Mouse (Mus musculus) limb, embryonic 14.5 days (tissue): ENCODE results near the gene U2af2. TPM values are rescaled to one million over a fixed set of nuclear protein-coding genes. Genes with fewer than 3 reads are reported as not detected.

ENCODE experiments used
- ATAC-seq: fragments of 200-750 bp; cut with Nextera tagmentation; 2 replicates; pipeline ENCODE4 v1.8.0; 2017; ENCODE audit warnings: low read depth, moderate number of reproducible peaks, moderate TSS enrichment; ENCODE audit not compliant: low FRiP score
- DNase-seq: peaks from one replicate; pipeline ENCODE4 v3.0.0-alpha.2; 2015; ENCODE audit warnings: low spot score
- H3K27ac ChIP-seq: fragments of 300-500 bp; sonication (generic); replicated peaks from 2 replicates; pipeline ENCODE4 v1.5.1; 2014; ENCODE audit warnings: low read depth, mild to moderate bottlenecking, low read length, moderate library complexity, mixed read lengths
- H3K27me3 ChIP-seq: fragments of 300-500 bp; sonication (generic); 2 replicates; pipeline ENCODE4 v1.6.1; 2014; ENCODE audit warnings: low read length, mixed read lengths; ENCODE audit not compliant: control insufficient read depth, insufficient read depth
- H3K36me3 ChIP-seq: fragments of 300-500 bp; sonication (generic); 2 replicates; pipeline ENCODE4 v1.6.1; 2014; ENCODE audit warnings: mild to moderate bottlenecking, low read length, moderate library complexity, mixed read lengths; ENCODE audit not compliant: control insufficient read depth, insufficient read depth
- H3K4me1 ChIP-seq: fragments of 300-500 bp; sonication (generic); 2 replicates; pipeline ENCODE4 v1.6.1; 2014; ENCODE audit warnings: antibody characterized with exemption, low read length, mixed read lengths; ENCODE audit not compliant: control insufficient read depth, insufficient read depth
- H3K4me2 ChIP-seq: fragments of 300-500 bp; sonication (generic); replicated peaks from 2 replicates; pipeline ENCODE4 v1.6.1; 2014; ENCODE audit warnings: low read depth, mild to moderate bottlenecking, low read length, moderate library complexity; ENCODE audit not compliant: severe bottlenecking
- H3K4me3 ChIP-seq: fragments of 300-500 bp; sonication (generic); replicated peaks from 2 replicates; pipeline ENCODE4 v1.5.1; 2014; ENCODE audit warnings: low read length
- H3K9ac ChIP-seq: fragments of 300-500 bp; sonication (generic); 2 replicates; pipeline ENCODE4 v1.6.1; 2014; ENCODE audit warnings: mild to moderate bottlenecking, low read depth, low read length, moderate library complexity; ENCODE audit not compliant: severe bottlenecking
- H3K9me3 ChIP-seq: fragments of 300-500 bp; sonication (generic); 2 replicates; pipeline ENCODE4 v1.6.1; 2016; ENCODE audit warnings: low read length; ENCODE audit not compliant: control insufficient read depth
- POLR2A ChIP-seq: fragments of 200-500 bp; IDR thresholded peaks from 2 replicates; pipeline ENCODE4 v1.8.0; 2012; ENCODE audit warnings: inconsistent platforms, mild to moderate bottlenecking, moderate library complexity, borderline replicate concordance; ENCODE audit not compliant: insufficient read depth, insufficient read length; ENCODE audit errors: extremely low read depth
- WGBS: fragments of 180-500 bp; shearing (Covaris S2); extraction: QIAGEN DNeasy Blood & Tissue Kit; methylation state at CpG from one replicate; pipeline ENCODE4 v1.1.7; 2014; 5-methylcytosine and 5-hydroxymethylcytosine counted together
- polyA plus RNA-seq, 2 experiments: library from polyadenylated mRNA; depleted of rRNA in 1 of 2; stranded (reverse) in 1 of 2; unstranded in 1 of 2; fragments of >200 nt; fragmentation: Nextera tagmentation in 1 of 2; extraction: Ambion mirVana in 1 of 2; gene quantifications; 2 replicates each; pipeline versions ENCODE4 v1.2.1 to v1.2.3; 2012 to 2014

Gene U2af2
- polyA plus RNA-seq, 2 experiments, result 123 to 431 TPM

- Histone ChIP-seq H3K9ac (no peak overlapping the region), H3K27ac (no peak overlapping the region), H3K9me3 (no peaks in the 10 kb centered on the region), H3K4me1 (peaks cover 7% of the 10 kb centered on the region), H3K4me2 (no peak overlapping the region), H3K4me3 (no peak overlapping the region), H3K36me3 (no peaks in the 10 kb centered on the region), H3K27me3 (no peaks in the 10 kb centered on the region)
- WGBS, result 71% methylated on average over 2 of the region's 2 CpGs
- no peak for TF ChIP-seq POLR2A
- ATAC-seq (no peak), DNase-seq (no peak)
Measured at GRCm38 (mm10) chr7:5046112-5046511, 15.8 kb upstream of the U2af2 start.

GRCm38 (mm10) chr7:5047313-5047712, 14.6 kb upstream of the U2af2 start:
- DNase-seq (peak; percentile 34), ATAC-seq (no peak)

DNA sequence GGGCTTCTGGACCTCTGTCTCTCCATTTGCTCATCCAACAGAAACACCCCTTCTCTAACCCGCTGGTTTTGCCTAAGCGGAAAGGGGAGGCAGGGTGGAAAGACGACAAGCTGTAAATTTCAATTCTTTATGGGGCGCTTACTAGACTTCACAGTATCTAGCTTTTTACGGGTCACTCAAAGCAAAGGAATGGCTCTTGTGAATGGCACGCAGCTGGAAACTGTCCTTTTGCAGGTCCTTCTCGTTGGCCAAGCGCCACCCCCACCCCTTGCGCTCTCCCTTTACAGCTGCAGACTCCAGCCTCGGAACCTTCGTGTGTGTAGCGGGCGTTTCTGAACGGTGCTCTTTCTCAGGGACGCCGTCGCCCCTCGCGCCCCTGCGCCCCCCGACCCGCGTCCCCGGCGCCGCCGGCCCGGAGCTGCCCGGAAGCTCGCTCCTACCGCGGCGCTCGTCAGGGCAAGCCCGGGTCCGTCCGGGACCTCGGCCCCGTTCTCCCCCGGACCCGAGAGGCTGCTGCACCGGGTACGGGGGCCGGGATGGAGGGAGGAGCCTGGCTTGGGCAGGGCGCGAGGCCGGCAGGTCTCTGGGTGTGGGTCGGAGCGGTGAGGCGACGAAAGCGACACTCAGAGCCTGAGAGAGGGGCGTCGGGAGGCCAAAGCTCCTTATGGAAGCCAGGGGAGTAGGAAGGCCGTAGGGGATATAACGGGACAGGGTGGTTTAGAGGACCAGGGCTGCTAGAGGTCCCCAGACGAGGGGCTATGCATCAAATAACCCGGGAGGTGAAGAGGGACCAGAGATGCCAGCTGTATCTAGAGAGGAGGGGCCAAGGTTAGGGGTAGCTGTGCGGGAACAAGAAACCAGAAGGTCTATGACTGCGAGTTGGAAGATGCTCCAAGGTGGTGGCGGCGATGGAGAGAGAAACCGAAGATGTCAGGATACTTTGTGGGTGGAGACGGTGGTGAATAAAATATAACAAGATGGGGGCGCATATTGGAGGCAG, 10.4 kb upstream of the U2af2 start, which contains the start of gene Zfp580:
TSS of gene Zfp580 (plus strand) at position 346 of the 1,000 bp plus-strand sequence.
- TF ChIP-seq POLR2A, result 0 out of 2 replicates have a peak, but pooled peaks have one; percentile 34
- DNase-seq (peak; percentile 57), ATAC-seq (peak; percentile 84)
- WGBS, result 2% methylated on average over 63 of the region's 65 CpGs
- H3K27ac ChIP-seq, result peak within 1 kb of the TSS; percentile 53
- peaks cover 48% of the 10 kb centered on the region for H3K27me3 ChIP-seq
- no peaks in the 10 kb centered on the region for H3K9me3 ChIP-seq
- H3K36me3 ChIP-seq, result no peaks in the 10 kb centered on the region
- peaks cover 34% of the 10 kb centered on the region for H3K4me1 ChIP-seq
- peak within 1 kb of the TSS; percentile 94 for H3K4me2 ChIP-seq
- H3K9ac ChIP-seq, result peak within 1 kb of the TSS; percentile 92
- H3K4me3 ChIP-seq, result peak within 1 kb of the TSS; percentile 81

More at GRCm38 (mm10) chr7:5047313-5047712, 14.6 kb upstream of the U2af2 start:
- H3K36me3 ChIP-seq, result no peaks in the 10 kb centered on the region
- whole genome bisulfite sequencing, result 22% methylated on average over 2 of the region's 2 CpGs
- no peak for TF ChIP-seq POLR2A
- H3K4me3 ChIP-seq, result no peak overlapping the region
- peaks cover 7% of the 10 kb centered on the region; the same call in 1 of the 2 replicates for H3K27me3 ChIP-seq
- H3K4me1 ChIP-seq, result peaks cover 11% of the 10 kb centered on the region
- no peaks in the 10 kb centered on the region for H3K9me3 ChIP-seq
- H3K9ac ChIP-seq, result no peak overlapping the region
- H3K27ac ChIP-seq, result no peak overlapping the region
- no peak overlapping the region for H3K4me2 ChIP-seq

- DNase-seq (no peak), ATAC-seq (no peak)
- Histone ChIP-seq H3K4me3 (peak overlapping the region; percentile 81), H3K9me3 (no peaks in the 10 kb centered on the region), H3K4me2 (peak overlapping the region; percentile 94), H3K36me3 (no peaks in the 10 kb centered on the region), H3K27me3 (peaks cover 55% of the 10 kb centered on the region), H3K27ac (no peak overlapping the region), H3K9ac (peak overlapping the region; percentile 92), H3K4me1 (peaks cover 37% of the 10 kb centered on the region)
- no peak for TF ChIP-seq POLR2A
- WGBS, result 2% methylated on average over 12 of the region's 12 CpGs
Measured at GRCm38 (mm10) chr7:5052438-5052837, 9.5 kb upstream of the U2af2 start.

DNA sequence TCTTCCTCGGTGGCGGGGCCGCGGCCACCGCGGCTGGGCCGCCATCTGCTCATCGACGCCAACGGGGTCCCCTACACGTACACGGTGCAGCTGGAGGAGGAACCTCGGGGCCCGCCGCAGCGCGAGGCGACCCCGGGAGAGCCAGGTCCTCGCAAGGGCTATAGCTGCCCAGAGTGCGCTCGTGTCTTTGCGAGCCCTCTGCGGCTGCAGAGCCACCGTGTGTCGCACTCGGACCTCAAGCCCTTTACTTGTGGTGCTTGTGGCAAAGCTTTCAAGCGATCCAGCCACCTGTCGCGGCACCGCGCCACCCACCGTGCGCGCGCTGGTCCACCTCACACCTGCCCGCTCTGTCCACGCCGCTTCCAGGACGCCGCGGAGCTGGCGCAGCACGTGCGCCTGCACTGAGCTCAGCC, 9.0 kb upstream of the U2af2 start:
- Histone ChIP-seq H3K4me3 (peak overlapping the region; percentile 81), H3K4me2 (peak overlapping the region; percentile 94), H3K27ac (no peak overlapping the region), H3K36me3 (no peaks in the 10 kb centered on the region), H3K9ac (peak overlapping the region; percentile 92), H3K4me1 (peaks cover 40% of the 10 kb centered on the region), H3K27me3 (peaks cover 55% of the 10 kb centered on the region), H3K9me3 (no peaks in the 10 kb centered on the region)
- WGBS, result 3% methylated on average over 43 of the region's 45 CpGs
- no peak for DNase-seq
- TF ChIP-seq POLR2A, result no peak
- ATAC-seq, result no peak
